Mouse (Mus musculus): ENCODE results near the gene Tmem238l. TPM values are rescaled to one million over a fixed set of nuclear protein-coding genes. Genes with fewer than 3 reads are reported as not detected.

The Tmem238l gene
- 0.22 TPM in 1 of 2 replicates, not detected in the other for polyA plus RNA-seq (2012; rRNA removed; ENCODE audit: low replicate concordance)

DNA sequence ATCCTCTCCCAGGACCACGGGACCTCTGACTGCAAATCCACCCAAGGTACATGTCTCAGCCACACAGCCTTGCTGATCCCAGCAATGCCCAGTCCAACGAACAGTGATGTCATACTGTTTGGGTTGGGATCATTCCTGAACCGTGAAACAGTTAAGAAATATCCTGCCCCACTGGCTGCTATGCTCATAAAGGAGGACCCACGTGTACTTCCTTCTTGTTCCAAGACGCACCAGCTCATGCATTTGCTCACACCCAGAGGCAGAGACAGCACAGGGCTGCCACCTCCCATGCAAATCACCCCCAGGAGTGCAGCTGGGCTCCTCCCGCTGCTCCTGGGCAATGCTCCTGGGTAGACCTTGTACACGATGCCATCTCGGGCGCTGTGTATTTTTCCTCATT lies at the start of gene Tmem238l:
Tmem238l (plus strand) TSS at position 336 of the 400 bp plus-strand sequence.

GRCm38 (mm10) chr11:66911811-66912210 lies 44.6 kb upstream of the Tmem238l start, which contains the start of gene Pirt:
Gene Pirt (plus strand): TSS chr11:66911981.

Other genes with a start within 250 kb of the Tmem238l start
- not detected in 2 replicates for gene Pirt, start 44.7 kb upstream of the Tmem238l start, polyA plus RNA-seq (2012; rRNA removed; ENCODE audit: low replicate concordance)
- 3.0 and 6.5 TPM in 2 replicates for gene Tmem220, start 68.5 kb downstream of the Tmem238l start, polyA plus RNA-seq (2012; rRNA removed; ENCODE audit: low replicate concordance)
- gene Adprm, start 96.0 kb downstream of the Tmem238l start, polyA plus RNA-seq (2012; rRNA removed; ENCODE audit: low replicate concordance): 18.7 and 20.0 TPM in 2 replicates
- gene Sco1, start 96.0 kb downstream of the Tmem238l start, polyA plus RNA-seq (2012; rRNA removed; ENCODE audit: low replicate concordance): 4.3 and 5.3 TPM in 2 replicates
- gene Myh3, start 121.7 kb downstream of the Tmem238l start, polyA plus RNA-seq (2012; rRNA removed; ENCODE audit: low replicate concordance): not detected in 2 replicates
- gene Myh2, start 214.4 kb downstream of the Tmem238l start, polyA plus RNA-seq (2012; rRNA removed; ENCODE audit: low replicate concordance): 0.04 and 0.06 TPM in 2 replicates
- 0.03 and 0.06 TPM in 2 replicates for gene Myh1, start 243.4 kb downstream of the Tmem238l start, polyA plus RNA-seq (2012; rRNA removed; ENCODE audit: low replicate concordance)